Mouse (Mus musculus) lung, adult 2 months (tissue): Measurements from ENCODE around the gene Tlk1.

Source experiments
- CTCF ChIP-seq: fragments of 200-500 bp; IDR thresholded peaks from 2 replicates; pipeline ENCODE4 v1.5.1; 2011; ENCODE audit warnings: mild to moderate bottlenecking, low read length, control low read depth; ENCODE audit not compliant: insufficient read depth
- POLR2A ChIP-seq: fragments of 200-500 bp; IDR thresholded peaks from 2 replicates; pipeline ENCODE4 v1.6.1; 2011; ENCODE audit warnings: low read depth, mild to moderate bottlenecking, control low read depth, low read length, borderline replicate concordance; ENCODE audit errors: extremely low read depth

GRCm38 (mm10) chr2:70827780-70828179, 2.3 kb upstream of the Tlk1 start:
- TF ChIP-seq CTCF (no peak), POLR2A (no peak)
